Mouse (Mus musculus): ENCODE measurements around the gene Olfr344. TPM values are rescaled to one million over a fixed set of nuclear protein-coding genes. Genes with fewer than 3 reads are reported as not detected.

The Olfr344 gene
- under 1 TPM in 1 of 3 experiments, not detected in 2; 0.05 TPM for polyA plus RNA-seq (2017; shearing (Covaris generic))

DNA sequence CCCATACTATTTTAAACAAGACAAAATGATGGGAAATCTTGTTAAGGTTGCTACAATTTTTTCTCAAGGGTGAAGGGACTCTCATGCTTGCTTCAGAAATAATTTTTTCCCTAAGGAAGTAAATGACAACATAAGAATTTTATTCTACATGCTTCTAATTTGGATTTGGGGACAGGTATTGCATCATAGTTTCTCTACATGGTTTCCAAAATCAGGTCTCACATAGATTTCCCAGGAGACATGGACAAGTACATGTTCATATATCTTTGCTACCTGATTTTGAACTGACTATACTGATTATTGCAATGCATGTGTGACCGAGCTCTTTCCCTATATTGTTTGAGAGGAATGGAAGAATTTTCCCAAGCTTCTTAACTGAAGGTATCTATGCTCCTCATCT is at the start of gene Olfr344:
Gene Olfr344 (plus strand): TSS at position 301 of the 400 bp plus-strand sequence.
- no peak for ATAC-seq

DNA sequence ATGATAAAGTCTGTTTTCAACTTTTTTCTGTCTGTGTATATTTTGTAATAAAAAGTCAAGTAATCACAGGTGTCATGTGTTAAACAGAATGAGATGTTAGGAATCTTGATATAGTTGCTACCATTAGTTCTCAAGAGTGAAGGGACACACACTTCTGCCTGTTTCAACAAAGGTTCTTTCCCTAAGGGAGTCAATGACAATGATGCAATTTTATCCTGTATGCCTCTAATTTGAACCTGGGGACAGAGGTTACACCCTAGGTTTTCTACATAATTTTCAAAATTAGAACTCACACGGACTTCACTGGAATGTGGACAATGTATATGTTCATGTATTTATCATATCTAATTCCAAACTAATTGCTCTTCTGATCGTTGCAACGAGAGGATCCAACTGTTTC is 41.8 kb upstream of the Olfr344 start, which contains the start of gene Olfr342:
Gene Olfr342 (plus strand): TSS at position 301 of the 400 bp plus-strand sequence.
- no peak for ATAC-seq

DNA sequence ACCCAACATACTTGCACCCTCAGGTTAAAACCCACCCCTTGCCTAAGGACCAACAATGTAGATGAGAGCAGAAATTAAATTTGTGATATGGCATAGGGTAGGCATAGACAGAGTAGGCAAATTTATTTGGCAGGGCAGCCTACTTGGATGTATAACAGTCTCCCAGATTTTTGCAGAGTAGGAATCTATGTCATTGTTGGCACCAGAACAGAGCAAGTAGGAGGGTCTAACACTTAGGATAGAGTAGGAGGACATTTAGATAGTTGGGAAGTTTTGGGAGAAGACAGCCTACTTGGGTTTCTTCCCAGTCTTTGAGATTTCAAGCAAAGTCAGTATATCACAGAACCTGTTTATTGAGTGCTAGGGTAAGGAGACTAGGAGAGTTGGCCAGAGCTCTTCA is 1.3 kb upstream of the Olfr344 start:
- ATAC-seq, result no peak

DNA sequence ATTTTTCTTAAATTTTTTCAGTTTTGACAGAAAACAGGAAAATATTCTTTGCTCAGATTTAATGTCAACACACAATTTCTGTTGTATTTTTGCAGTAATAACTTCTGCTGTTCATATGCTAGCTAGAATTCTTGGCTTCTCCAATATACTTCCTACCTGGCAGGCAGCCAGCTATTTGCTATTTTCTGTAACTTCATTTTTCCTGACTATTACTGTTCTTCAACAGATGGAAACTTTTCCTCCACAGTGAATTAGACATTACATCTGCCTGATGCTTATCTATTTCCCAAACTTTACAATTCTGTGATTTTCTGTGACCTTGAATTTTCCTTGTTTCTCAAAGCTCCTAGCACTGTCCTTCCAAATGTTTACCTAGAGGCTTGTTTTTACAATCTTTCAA is 560 bp downstream of the Olfr344 start:
- no peak for ATAC-seq

DNA sequence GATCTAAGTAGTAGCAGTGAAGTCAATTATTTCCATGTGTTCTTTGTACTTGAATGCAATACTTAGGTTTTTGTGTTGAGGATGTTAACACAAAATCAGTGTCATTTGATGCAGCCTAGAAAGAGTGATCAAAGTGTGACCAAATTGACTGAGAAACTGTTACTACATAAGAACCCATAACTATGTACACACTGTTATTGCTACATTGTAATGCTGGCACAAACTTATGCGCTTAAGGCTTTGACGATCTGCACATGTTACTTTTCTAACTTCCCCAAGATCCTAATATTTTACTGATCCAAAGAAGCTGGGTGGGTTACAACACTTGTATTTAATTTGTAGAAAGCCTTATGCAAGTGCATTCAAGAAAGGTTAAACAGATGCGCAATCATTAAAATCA is 1.4 kb downstream of the Olfr344 start:
- no peak for ATAC-seq

Other genes with a start within 250 kb of the Olfr344 start
- under 1 TPM in 2 of 3 experiments, not detected in 1; 0.12 to 0.13 TPM for gene Olfr338, start 193.1 kb upstream of the Olfr344 start, polyA plus RNA-seq (2017; shearing (Covaris generic))
- not detected for gene Olfr339, start 147.7 kb upstream of the Olfr344 start, polyA plus RNA-seq (2017; shearing (Covaris generic))
- gene Olfr340, start 114.1 kb upstream of the Olfr344 start, polyA plus RNA-seq (2017; shearing (Covaris generic)), result not detected
- gene Olfr341, start 84.2 kb upstream of the Olfr344 start, polyA plus RNA-seq (2017; shearing (Covaris generic)), result under 1 TPM in 1 of 3 experiments, not detected in 2; 0.30 TPM
- gene Olfr342, start 41.7 kb upstream of the Olfr344 start, polyA plus RNA-seq (2017; shearing (Covaris generic)), result not detected
- gene Olfr345, start 73.4 kb downstream of the Olfr344 start, polyA plus RNA-seq (2017; shearing (Covaris generic)), result not detected
- gene Olfr346, start 119.1 kb downstream of the Olfr344 start, polyA plus RNA-seq (2017; shearing (Covaris generic)), result under 1 TPM in 1 of 3 experiments, not detected in 2; 0.16 TPM
- gene Olfr347, start 165.2 kb downstream of the Olfr344 start, polyA plus RNA-seq (2017; shearing (Covaris generic)), result not detected
- not detected for gene Olfr348, start 217.6 kb downstream of the Olfr344 start, polyA plus RNA-seq (2017; shearing (Covaris generic))
- gene Olfr50, start 223.9 kb downstream of the Olfr344 start, polyA plus RNA-seq (2017; shearing (Covaris generic)), result not detected

Data from inflammation-experienced regulatory T-cells, adult 6 months (primary cell).